Mouse (Mus musculus): Measurements from ENCODE around the gene Slc2a5.

- TF ChIP-seq CTCF (IDR thresholded peaks at IDR 0.05; ENCODE audit: low read depth, low read length): no peak
- TF ChIP-seq POLR2A (IDR thresholded peaks at IDR 0.05; ENCODE audit: insufficient read depth, low read length): no peak
- TF ChIP-seq EP300 (IDR thresholded peaks at IDR 0.05; ENCODE audit: insufficient read depth, low read depth, low read length): no peak
Measured at GRCm38 (mm10) chr4:150178131-150178530, 59.0 kb downstream of the Slc2a5 start.

All from ES-Bruce4 (cell line).